Mouse (Mus musculus) limb, embryonic 15.5 days (tissue): Measurements from ENCODE around the gene Ofcc1. TPM values are rescaled to one million over a fixed set of nuclear protein-coding genes. Genes with fewer than 3 reads are reported as not detected.

Experiments used
- ATAC-seq: fragments of 200-750 bp; cut with Nextera tagmentation; 2 replicates; pipeline ENCODE4 v1.8.0; 2017; ENCODE audit warnings: low read depth, moderate TSS enrichment; ENCODE audit not compliant: insufficient number of reproducible peaks, low FRiP score, low TSS enrichment
- H3K27ac ChIP-seq: fragments of 300-500 bp; sonication (generic); 2 replicates; pipeline ENCODE4 v1.5.1; 2015; ENCODE audit warnings: moderate library complexity, mild to moderate bottlenecking, inconsistent platforms
- H3K27me3 ChIP-seq: fragments of 300-500 bp; sonication (generic); 2 replicates; pipeline ENCODE4 v1.6.1; 2015; ENCODE audit warnings: inconsistent platforms
- H3K36me3 ChIP-seq: fragments of 300-500 bp; sonication (generic); 2 replicates; pipeline ENCODE4 v1.6.1; 2015; ENCODE audit warnings: inconsistent platforms
- H3K4me1 ChIP-seq: fragments of 300-500 bp; sonication (generic); 2 replicates; pipeline ENCODE4 v1.6.1; 2015; ENCODE audit warnings: inconsistent platforms
- H3K4me2 ChIP-seq: fragments of 300-500 bp; sonication (generic); 2 replicates; pipeline ENCODE4 v1.6.1; 2015; ENCODE audit warnings: mild to moderate bottlenecking, inconsistent platforms
- H3K4me3 ChIP-seq: fragments of 300-500 bp; sonication (generic); 2 replicates; pipeline ENCODE4 v1.5.1; 2015; ENCODE audit warnings: mild to moderate bottlenecking, inconsistent platforms
- H3K9ac ChIP-seq: fragments of 300-500 bp; sonication (generic); 2 replicates; pipeline ENCODE4 v1.6.1; 2015; ENCODE audit warnings: inconsistent platforms
- H3K9me3 ChIP-seq: fragments of 300-500 bp; sonication (generic); 2 replicates; pipeline ENCODE4 v1.6.1; 2016; ENCODE audit warnings: inconsistent platforms
- WGBS: fragments of 180-500 bp; shearing (Covaris S2); methylation state at CpG from one replicate; pipeline ENCODE4 v1.1.7; 2015; 5-methylcytosine and 5-hydroxymethylcytosine counted together
- polyA plus RNA-seq: library from polyadenylated mRNA; unstranded; fragments of >200 nt; fragmentation: Nextera tagmentation; extraction: Ambion mirVana; gene quantifications from 2 replicates; pipeline ENCODE4 v1.2.1, GENCODE M21; 2015

Ofcc1 gene
- polyA plus RNA-seq, 1 experiment from 2014 or later: 0.06 TPM

DNA sequence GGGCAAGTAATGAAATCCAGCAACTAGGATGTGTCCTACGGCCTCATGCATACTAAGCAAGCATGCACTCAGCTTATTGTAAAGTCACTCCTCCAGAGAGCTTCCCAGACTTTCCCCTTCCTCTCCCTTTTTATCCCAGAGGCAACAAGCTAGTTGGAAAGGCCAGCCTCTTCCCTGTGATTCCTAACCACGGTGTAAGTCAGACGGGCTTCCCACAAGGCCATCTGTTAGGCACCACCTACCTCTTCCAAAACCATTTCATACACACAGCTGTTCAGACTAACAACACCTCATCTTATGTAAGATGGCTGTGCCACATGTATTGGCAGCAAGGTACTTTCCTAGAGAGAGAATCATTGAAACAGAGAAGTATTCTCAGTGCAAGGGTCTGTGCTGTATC, 124.9 kb downstream of the Ofcc1 start:
- H3K4me1 ChIP-seq: no peaks in the 10 kb centered on the region
- H3K36me3 ChIP-seq: no peaks in the 10 kb centered on the region
- no peaks in the 10 kb centered on the region for H3K9me3 ChIP-seq
- no peak overlapping the region for H3K4me2 ChIP-seq
- no peak overlapping the region for H3K4me3 ChIP-seq
- 52% methylated on average over 3 of the region's 3 CpGs for WGBS
- H3K27me3 ChIP-seq: no peaks in the 10 kb centered on the region
- no peak for ATAC-seq
- no peak overlapping the region for H3K27ac ChIP-seq
- no peak overlapping the region for H3K9ac ChIP-seq

DNA sequence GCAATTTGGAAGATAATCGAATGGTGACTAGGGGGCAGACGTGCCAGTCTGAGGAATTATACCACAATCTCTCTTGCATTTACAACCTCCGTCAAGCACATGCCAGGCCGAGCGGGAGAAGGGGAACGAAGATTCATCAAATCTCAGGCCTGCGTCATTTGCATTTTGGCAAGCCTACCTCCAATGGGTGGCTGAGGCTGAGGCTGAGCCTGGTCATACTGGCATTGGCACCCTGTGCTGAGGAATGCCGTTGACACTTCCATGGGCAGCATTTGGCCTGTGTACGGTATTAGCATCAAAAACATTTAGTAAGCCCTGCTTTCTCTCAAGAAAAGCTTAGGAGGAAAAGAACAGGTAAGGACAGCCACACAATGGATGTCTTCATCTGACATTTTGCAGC, 152.9 kb downstream of the Ofcc1 start:
- ATAC-seq: no peak
- 72% methylated on average over 9 of the region's 9 CpGs for WGBS
- Histone ChIP-seq H3K27me3 (no peaks in the 10 kb centered on the region), H3K9me3 (no peaks in the 10 kb centered on the region), H3K4me3 (no peak overlapping the region), H3K4me2 (no peak overlapping the region), H3K27ac (no peak overlapping the region), H3K36me3 (no peaks in the 10 kb centered on the region), H3K9ac (no peak overlapping the region), H3K4me1 (no peaks in the 10 kb centered on the region)

DNA sequence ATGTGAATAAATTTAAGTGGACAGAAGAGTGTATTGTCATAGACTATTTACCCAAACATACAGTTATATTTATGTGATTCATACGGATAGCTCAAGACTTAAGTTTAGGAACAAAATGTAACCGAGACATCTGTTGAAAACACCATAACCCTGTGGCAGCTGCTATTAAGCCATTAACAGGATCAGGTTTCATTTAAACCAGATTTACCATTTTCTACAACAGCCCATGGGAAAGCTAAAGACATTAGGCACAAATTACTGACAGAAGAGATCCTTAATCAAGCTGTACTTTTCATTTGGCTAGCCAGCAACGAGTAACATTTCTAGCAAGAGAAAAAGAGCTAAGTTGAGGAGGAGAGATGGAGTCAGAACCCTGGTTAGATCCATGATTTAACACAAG, 179.5 kb downstream of the Ofcc1 start:
- H3K27ac ChIP-seq: no peak overlapping the region
- no peaks in the 10 kb centered on the region for H3K27me3 ChIP-seq
- H3K4me3 ChIP-seq: no peak overlapping the region
- no peak overlapping the region for H3K4me2 ChIP-seq
- no peaks in the 10 kb centered on the region for H3K9me3 ChIP-seq
- H3K36me3 ChIP-seq: no peaks in the 10 kb centered on the region
- H3K4me1 ChIP-seq: no peaks in the 10 kb centered on the region
- no peak overlapping the region for H3K9ac ChIP-seq
- no peak for ATAC-seq
- WGBS: 20% methylated on average over 3 of the region's 3 CpGs

DNA sequence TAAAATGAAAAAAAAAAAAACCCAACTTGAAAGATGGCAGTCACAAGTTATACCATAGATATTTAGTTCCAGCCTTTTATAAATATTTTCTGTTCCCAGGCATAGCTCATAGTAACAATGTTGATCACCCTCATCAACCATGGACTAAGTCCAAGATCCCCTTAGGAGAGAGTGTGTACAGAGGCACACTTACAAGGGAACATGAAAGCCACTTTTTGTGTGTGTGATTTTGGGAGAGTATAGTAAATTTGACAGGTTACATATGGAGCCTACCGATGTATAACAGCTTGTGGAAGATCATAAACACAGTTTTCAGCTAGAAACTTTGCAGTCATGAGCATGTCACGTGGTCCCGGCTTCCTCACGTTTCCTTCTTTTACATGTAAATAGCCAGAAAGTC, 189.5 kb downstream of the Ofcc1 start:
- Histone ChIP-seq H3K36me3 (no peaks in the 10 kb centered on the region), H3K4me3 (no peak overlapping the region), H3K9me3 (no peaks in the 10 kb centered on the region), H3K27me3 (no peaks in the 10 kb centered on the region), H3K4me2 (no peak overlapping the region), H3K9ac (no peak overlapping the region), H3K4me1 (0 out of 2 replicates have a peak, but pooled peaks cover 4% of the 10 kb centered on the region), H3K27ac (no peak overlapping the region)
- 62% methylated on average over 4 of the region's 4 CpGs for WGBS
- ATAC-seq: no peak

DNA sequence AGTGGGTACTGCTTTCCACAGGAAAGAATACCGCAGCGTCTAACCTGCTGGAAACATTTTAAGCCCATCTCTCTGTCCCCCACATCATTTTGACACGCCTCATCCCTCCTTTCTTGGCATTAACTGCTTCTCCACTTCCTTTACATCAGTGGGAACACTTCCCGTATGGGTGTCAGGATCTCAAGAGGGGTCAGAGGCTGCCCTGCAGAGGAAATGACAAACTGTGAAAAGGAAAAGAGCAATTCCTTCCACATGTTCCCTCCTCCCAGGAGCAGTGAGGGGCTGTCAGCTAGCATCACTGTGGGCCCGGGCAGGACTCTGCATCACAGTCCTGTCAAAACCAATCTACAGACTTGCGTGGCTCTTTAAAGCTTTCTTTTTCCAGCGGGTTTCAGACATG, 193.4 kb downstream of the Ofcc1 start:
- Histone ChIP-seq H3K27me3 (no peaks in the 10 kb centered on the region), H3K4me1 (0 out of 2 replicates have a peak, but pooled peaks cover 4% of the 10 kb centered on the region), H3K9me3 (no peaks in the 10 kb centered on the region), H3K36me3 (no peaks in the 10 kb centered on the region), H3K9ac (no peak overlapping the region), H3K4me2 (no peak overlapping the region), H3K27ac (no peak overlapping the region), H3K4me3 (no peak overlapping the region)
- 37% methylated on average over 7 of the region's 7 CpGs for WGBS
- no peak for ATAC-seq

DNA sequence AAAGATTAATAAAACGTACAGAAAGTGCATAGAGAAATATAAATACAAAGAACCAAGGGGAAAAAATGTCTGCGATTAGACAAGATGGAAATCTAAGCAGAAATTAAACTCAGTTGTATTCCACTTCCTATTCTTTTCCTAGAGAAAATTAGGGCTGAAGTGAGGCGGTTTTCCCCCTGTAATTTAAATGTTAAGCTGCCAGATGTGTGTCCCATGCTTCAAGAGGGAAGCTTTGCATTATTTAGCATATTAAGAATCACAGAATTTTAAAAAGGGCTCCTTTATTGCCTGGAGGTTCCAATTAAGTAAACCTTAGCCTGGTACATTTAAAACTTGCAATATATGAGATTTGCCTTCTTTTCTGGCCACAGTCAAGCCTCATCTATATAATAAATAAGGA, 205.8 kb downstream of the Ofcc1 start:
- no peaks in the 10 kb centered on the region for H3K9me3 ChIP-seq
- H3K4me3 ChIP-seq: no peak overlapping the region
- H3K4me1 ChIP-seq: no peaks in the 10 kb centered on the region
- H3K9ac ChIP-seq: no peak overlapping the region
- WGBS: 52% methylated on average over 3 of the region's 3 CpGs
- no peak overlapping the region for H3K27ac ChIP-seq
- H3K4me2 ChIP-seq: no peak overlapping the region
- ATAC-seq: no peak
- H3K27me3 ChIP-seq: no peaks in the 10 kb centered on the region
- H3K36me3 ChIP-seq: no peaks in the 10 kb centered on the region

DNA sequence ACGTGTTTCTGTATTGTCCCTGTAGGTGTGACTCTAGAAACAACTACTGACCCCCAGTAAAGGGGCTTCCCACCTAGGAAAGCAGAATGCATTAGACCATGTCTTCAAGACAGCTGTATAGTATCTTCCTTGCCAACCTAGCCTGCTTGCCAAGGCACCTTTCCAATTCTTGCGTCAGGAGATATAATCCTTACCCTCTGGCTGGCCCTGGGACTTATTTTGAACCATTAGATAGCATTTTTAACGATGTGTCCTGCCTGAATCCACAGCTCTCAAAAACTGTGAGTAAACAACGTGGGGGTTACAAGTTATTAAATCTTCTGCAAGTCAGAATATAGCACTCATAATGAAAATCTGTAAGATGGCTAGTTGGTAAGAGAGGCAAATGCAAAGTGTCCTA, 221.3 kb downstream of the Ofcc1 start:
- 80% methylated on average over 4 of the region's 4 CpGs for WGBS

DNA sequence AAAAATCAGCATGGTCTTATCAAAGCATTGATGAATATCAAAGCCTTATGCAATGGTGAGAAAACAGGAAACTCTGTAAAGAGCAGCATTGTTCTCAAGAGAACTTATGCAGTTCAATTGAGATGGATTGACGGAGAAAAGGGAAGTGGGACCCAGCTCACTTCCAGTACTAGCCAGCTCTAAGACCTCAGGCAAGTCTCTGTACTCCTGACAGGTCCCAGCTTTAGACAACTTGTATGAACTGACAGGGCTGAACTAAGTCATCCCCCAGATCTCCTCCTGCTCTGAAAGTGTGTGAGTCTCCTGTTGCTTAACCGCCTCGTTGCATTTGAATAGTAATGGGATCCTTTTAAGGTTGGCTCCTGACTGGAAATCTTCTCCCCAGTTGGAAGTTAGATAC, 225.2 kb downstream of the Ofcc1 start:
- 42% methylated on average over 3 of the region's 3 CpGs for WGBS
- Histone ChIP-seq H3K36me3 (no peaks in the 10 kb centered on the region), H3K4me1 (no peaks in the 10 kb centered on the region), H3K27ac (no peak overlapping the region), H3K4me3 (no peak overlapping the region), H3K4me2 (no peak overlapping the region), H3K27me3 (no peaks in the 10 kb centered on the region), H3K9me3 (no peaks in the 10 kb centered on the region), H3K9ac (no peak overlapping the region)
- ATAC-seq: no peak

More for the DNA sequence above, 221.3 kb downstream of the Ofcc1 start:
- Histone ChIP-seq H3K27ac (no peak overlapping the region), H3K9ac (no peak overlapping the region), H3K4me2 (no peak overlapping the region), H3K27me3 (no peaks in the 10 kb centered on the region), H3K4me1 (no peaks in the 10 kb centered on the region), H3K36me3 (no peaks in the 10 kb centered on the region), H3K9me3 (no peaks in the 10 kb centered on the region), H3K4me3 (no peak overlapping the region)
- ATAC-seq: no peak

DNA sequence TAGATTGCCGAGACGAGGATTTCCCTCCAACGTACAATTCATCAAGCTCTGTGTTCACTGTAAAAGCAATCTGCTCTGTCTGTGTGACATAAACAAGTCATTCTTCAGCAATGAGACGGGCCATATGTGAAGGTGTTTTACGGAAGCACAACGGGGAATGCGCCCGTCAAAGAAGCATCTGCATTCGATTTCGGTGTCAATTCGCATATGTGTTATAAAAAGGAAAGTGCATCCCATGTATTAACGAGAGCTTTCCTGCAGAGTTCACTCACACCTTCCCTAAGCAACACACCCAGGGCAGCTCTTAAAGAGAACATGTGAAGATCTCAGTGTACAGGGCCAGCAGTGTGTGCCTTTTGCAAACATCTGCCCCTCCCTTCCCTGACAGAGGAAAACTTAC, 225.6 kb downstream of the Ofcc1 start:
- Histone ChIP-seq H3K4me1 (no peaks in the 10 kb centered on the region), H3K9ac (no peak overlapping the region), H3K9me3 (no peaks in the 10 kb centered on the region), H3K27me3 (no peaks in the 10 kb centered on the region), H3K36me3 (no peaks in the 10 kb centered on the region), H3K27ac (no peak overlapping the region), H3K4me3 (no peak overlapping the region), H3K4me2 (no peak overlapping the region)
- ATAC-seq: no peak
- WGBS: 26% methylated on average over 12 of the region's 12 CpGs

DNA sequence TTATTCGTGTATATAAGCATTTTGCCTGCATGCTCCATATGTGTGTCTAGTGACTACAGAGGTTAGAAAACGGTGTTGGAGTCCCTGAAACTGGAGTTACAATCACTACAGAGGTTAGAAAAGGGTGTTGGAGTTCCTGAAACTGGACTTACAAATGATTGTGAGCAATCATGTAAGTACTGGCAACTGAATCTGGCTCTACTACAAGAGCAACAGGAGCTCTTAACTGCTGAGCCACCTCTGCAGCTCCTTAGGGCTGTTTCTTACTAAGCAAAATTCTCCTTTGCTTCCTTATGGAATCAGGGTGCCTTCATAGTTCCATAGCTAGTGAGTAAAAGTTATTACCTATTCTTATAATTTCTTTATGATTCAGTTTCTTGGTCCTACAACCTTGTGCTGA, 237.4 kb downstream of the Ofcc1 start:
- WGBS: 72% methylated on average over 2 of the region's 2 CpGs
- Histone ChIP-seq H3K27me3 (no peaks in the 10 kb centered on the region), H3K4me1 (no peaks in the 10 kb centered on the region), H3K4me2 (no peak overlapping the region), H3K36me3 (no peaks in the 10 kb centered on the region), H3K9ac (no peak overlapping the region), H3K9me3 (no peaks in the 10 kb centered on the region), H3K27ac (no peak overlapping the region), H3K4me3 (no peak overlapping the region)
- no peak for ATAC-seq

DNA sequence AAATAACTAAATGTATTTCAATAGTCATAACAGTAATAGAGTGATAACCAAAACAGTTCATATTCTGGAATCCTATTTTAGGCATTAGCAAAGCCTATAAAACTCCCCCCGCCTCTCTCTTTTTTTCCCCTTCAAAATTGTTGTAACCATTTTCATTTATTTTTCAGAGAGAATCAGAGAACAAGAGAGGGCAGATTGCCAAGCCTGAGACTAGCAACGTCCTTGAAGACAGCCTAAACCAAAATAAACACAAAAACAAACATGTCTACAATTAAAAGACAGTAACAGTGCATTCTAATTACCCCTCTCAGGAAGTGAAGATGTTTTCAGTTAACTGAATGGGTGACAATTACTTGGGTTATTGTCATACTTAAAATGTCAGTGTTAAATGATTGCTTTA, 248.9 kb downstream of the Ofcc1 start:
- WGBS: 32% methylated on average over 2 of the region's 2 CpGs
- no peak overlapping the region for H3K4me3 ChIP-seq
- no peak for ATAC-seq
- no peak overlapping the region for H3K4me2 ChIP-seq
- H3K27me3 ChIP-seq: no peaks in the 10 kb centered on the region
- no peaks in the 10 kb centered on the region for H3K9me3 ChIP-seq
- H3K9ac ChIP-seq: no peak overlapping the region
- H3K36me3 ChIP-seq: no peaks in the 10 kb centered on the region
- H3K27ac ChIP-seq: no peak overlapping the region
- H3K4me1 ChIP-seq: no peaks in the 10 kb centered on the region

DNA sequence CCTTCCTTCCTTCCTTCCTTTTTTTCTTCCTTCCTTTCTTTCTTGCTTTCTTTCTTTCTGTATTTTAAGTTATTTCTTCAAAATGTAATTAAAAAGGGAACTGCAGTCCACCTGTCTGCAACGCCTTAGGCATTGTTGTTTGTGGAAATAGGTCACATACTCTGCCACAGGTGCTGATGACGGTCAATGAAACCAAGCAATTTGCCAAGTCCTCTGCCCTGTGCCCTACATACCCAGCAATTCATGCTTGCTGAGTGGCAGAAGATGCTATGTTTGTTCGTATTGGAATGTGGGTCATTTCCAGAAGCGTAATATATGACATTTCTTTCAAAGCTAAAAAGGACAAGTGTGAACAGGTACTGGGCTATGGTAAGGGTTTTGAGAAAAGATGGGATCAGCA, 285.0 kb downstream of the Ofcc1 start:
- 68% methylated on average over 4 of the region's 4 CpGs for WGBS
- ATAC-seq: no peak

DNA sequence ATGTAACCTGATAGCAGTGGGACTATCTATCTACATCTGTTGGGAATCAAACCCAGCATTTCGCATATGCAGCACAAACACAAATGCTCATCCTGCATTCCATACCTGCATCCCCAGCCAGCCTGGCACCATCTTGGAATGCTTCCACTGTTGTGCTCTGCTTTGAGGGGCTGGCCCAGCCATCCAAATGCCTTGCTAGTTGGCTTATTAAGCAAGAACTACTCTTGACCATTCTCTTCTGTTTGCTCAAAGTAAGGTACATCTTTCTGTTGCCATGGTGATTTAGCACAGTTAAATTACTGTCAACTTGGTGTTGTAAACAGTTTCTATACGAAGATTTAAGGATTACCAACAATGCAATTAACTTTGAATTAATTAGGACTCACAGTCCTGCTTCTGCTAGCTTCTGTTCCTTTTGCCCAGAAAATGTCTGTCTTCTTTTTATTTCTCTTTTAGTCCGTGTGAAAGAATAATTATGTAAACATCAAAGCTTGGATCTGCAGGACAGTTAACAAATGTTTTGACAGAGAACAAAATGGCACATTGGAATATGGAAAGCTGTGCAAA, 286.3 kb downstream of the Ofcc1 start:
- Histone ChIP-seq H3K4me1 (no peaks in the 10 kb centered on the region), H3K27ac (no peak overlapping the region), H3K9ac (no peak overlapping the region), H3K4me2 (no peak overlapping the region), H3K27me3 (no peaks in the 10 kb centered on the region), H3K36me3 (no peaks in the 10 kb centered on the region), H3K9me3 (no peaks in the 10 kb centered on the region), H3K4me3 (no peak overlapping the region)
- ATAC-seq: no peak
- 45% methylated on average over 3 of the region's 3 CpGs for WGBS

More for the DNA sequence above, 285.0 kb downstream of the Ofcc1 start:
- H3K27ac ChIP-seq: no peak overlapping the region
- no peaks in the 10 kb centered on the region for H3K36me3 ChIP-seq
- H3K27me3 ChIP-seq: no peaks in the 10 kb centered on the region
- no peaks in the 10 kb centered on the region for H3K4me1 ChIP-seq
- no peak overlapping the region for H3K4me2 ChIP-seq
- no peaks in the 10 kb centered on the region for H3K9me3 ChIP-seq
- no peak overlapping the region for H3K9ac ChIP-seq
- no peak overlapping the region for H3K4me3 ChIP-seq
